Mouse (Mus musculus) layer of hippocampus, adult 8-10 months (tissue): ENCODE results near the gene Atp5l. TPM values are rescaled to one million over a fixed set of nuclear protein-coding genes. Genes with fewer than 3 reads are reported as not detected.

Experiments used
- DNase-seq, 2 experiments: peaks; one replicate each; pipeline ENCODE4 v3.0.0; 2022; ENCODE audit warnings: low spot score in 2 of 2
- total RNA-seq, 4 experiments: library from RNA; stranded (reverse); gene quantifications; 2 replicates each; pipeline ENCODE4 v1.2.4; 2022

Atp5l gene
- total RNA-seq, 4 experiments from 2014 or later = 246 to 356 (median 299) TPM

- DNase-seq = no peak
Measured at GRCm38 (mm10) chr9:44897024-44897423, 23.5 kb downstream of the Atp5l start.

GRCm38 (mm10) chr9:44892664-44893063, 27.9 kb downstream of the Atp5l start:
- no peak for DNase-seq

- no peak for DNase-seq
Measured at GRCm38 (mm10) chr9:44891210-44891609, 29.3 kb downstream of the Atp5l start.

DNA sequence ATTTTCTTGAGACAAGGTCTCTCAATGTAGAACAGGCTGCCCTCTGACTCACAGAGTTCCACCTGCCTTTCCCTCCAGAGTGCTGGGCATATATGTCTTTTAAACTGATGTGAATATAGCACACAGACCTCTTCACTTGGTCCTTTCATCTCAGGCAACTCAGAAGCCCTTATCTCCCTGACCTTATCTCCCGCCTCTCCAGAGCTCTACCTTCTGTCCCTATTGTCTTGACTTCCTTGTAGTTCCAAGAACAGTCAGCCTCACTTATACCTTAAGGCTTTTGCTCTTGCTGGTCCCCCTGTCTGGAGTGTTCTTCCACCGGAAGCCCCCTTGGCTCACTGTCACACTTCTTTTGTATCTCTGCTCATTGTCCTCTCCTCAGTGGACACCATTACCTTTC, 30.4 kb downstream of the Atp5l start:
- DNase-seq = no peak

DNA sequence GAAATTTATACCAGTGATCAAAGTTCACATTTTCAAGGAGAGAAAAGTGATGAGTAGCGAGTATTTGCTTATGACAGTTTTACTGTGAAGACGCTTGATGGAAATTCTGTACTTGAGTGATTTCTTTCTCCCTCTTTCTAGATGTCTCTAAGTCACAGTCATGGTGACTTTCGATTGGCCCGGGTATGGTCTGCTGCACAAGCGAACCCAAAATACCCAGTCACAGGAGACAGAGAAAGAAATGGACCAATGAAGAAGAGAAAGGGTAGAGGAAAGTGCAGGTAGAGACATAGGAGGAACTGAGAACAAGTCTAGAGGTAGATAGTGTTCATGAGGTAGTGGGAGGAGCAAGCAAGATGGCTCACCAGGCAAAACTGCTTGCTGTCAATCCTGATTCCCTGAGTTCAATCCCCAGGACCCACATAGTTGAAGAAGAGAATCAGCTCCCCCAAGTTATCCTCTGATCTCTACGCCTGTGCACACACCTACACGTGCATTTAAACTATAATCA, 32.4 kb downstream of the Atp5l start:
- no peak for DNase-seq

- DNase-seq = peak; percentile 70 to 76
Measured at GRCm38 (mm10) chr9:44882981-44883569, 37.5 kb downstream of the Atp5l start.

DNA sequence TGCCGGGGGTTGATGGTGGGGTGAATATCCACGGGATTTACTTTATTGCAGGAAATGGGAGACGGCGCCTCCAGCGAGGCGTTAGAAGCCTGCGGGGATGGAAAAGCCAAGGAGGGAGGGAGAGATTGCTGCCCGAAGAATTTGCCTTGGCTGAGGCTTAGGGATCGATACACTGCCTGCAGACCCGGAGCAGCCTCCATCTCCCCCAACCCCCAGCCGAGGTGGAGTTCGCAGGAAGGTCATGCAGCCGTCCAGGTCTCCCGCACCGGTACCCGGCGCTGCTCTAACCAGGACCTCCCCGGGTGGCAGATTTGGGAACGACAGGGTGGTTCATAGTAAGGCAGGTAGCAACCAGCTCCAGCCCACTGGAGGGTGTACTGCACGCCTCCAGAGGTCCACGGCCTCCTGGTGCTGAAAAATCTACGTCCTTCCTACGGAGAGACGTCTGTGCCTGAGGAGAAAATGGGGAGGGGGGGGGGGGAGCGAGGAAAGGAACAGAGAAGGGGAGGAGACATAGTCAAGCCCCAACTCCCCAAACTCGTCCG, 38.0 kb downstream of the Atp5l start:
- DNase-seq = peak in 1 of 2 experiments; percentile 37

GRCm38 (mm10) chr9:44881941-44882435, 38.6 kb downstream of the Atp5l start:
- peak; percentile 72 for DNase-seq

DNA sequence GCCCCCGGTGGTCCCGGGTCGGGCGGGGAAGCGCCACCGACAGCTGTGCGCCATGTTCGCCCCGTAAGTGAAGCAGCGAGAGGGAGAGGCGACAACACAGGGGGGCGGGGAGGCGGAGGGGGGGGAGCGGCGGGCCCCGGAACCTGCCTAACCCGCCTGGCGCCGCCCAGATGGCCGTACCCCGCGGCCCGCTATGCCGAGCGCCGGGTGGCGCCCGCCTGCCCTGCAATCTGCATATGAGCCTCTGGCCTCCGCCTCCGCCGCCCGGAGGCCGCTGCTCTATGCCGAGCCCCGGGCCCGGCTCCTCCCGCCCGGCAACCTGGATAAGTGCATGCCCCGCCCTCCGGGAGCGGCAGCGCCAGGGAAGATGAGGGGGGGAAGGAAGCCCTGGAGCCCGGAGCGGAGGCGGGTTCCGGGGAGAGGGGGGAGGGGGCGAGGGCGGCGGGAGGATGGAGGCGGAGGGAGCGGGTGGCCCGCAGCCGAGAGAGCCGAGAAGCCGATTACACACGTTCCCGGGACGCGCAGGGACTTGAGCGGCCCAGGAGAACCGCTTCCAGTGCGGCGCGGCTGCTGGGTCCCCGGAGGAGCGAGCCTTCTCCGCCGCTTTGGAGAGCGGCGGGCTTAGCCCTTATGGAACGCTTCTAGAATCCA, 39.2 kb downstream of the Atp5l start, which contains the start of gene Kmt2a:
Gene Kmt2a (minus strand): TSS at position 76 of the 651 bp plus-strand sequence.
- peak; percentile 94 to 99 for DNase-seq

DNA sequence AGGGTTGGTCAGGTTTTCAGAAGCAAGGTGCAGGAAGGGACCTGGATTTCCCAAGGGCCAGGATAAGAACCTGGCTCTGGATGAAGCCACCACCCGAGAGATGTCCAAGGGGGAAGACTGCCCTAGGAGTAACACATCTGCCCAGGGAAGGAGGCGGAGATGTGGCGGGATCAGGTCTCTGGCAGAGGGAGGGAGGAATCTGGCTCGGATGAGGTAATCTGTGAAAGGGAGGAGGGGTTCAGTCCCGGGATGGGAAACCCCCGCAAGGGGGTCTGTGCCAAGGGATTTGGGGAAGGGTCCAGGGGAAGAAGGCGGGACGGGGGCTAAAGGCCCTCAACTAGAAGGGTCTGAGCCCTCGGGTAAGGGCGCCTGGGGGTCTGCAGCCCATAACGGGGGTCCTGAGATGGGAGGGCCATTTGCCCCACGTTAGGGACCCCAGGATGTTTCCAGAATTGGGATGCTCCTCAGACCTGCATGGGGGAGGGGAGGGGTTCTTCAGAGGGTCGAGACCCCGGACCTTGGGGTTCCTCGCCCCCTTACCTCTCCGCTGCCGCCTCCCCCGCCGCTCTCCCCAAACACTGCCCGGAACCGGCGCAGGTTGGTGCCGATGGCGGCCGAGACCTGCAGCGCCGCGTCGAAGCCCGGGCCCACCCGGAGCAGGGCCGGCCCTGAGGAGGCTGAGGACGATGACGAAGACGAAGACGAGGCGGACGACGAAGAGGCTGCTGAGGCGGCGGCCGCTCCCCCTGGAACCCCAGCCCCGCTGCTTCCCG, 40.0 kb downstream of the Atp5l start:
- DNase-seq = peak in 1 of 2 experiments; percentile 37

DNA sequence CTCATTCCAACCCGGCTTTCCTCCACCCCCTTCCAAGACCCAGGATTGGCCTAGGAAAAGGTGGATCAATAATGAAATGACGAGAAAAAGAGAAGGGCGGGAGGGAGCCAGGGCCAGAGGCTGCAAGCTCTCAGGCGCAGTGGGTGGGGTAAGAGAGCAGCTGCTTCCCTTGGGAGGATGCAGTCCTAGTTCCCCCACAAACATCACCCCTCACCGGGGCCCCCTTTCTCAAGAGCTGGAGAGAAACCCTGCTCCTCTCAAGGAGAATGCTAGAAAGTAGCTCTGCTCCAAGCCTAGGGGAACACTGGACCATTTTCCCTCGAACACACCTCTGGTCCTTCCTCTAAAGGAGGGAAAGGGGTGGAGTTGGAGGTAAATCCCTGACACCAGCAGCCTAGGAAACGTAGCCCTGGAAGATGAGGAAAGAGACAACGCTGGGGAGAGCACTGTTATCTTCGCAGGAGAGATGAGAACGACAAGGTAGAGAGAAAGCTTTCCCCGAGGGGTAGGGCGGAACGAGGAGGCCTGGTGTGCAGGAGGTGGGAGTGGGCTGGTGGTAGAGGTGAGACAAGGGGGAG, 40.8 kb downstream of the Atp5l start:
- no peak for DNase-seq

DNA sequence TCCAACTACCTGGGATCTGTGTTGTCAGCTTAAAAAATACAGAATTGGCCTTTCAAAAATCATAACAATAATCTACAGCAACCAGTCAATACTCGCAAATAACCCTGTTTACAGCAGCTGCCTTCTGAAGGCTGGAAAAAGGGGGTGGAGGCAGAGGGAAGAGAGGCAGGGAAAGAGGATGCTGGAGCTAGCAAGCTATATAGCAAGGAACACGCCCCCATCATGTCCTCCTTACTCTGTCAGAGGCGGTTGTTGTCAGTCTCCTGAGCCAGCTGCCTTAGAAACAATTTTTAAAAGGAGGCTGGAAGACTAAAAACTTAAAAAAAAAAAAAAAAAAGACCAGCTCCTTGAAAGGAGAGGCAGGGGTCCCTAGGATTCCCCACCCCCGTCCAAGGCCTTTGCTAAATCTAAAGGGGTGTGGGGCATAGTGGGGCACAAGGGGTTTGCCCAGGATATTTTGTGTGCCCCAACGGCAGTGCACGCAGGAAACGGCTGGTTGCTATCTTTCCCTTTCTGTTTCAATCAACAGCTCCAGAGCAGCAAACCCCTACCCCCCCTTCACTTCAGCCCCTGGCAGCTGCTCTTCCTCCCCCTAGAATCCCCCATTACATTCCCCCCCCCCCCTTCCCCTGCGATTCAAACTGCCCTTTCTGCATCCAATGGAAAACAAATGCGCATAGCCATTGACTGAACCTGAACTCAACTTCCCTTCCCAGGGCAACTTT, 41.6 kb downstream of the Atp5l start:
- DNase-seq = no peak

DNA sequence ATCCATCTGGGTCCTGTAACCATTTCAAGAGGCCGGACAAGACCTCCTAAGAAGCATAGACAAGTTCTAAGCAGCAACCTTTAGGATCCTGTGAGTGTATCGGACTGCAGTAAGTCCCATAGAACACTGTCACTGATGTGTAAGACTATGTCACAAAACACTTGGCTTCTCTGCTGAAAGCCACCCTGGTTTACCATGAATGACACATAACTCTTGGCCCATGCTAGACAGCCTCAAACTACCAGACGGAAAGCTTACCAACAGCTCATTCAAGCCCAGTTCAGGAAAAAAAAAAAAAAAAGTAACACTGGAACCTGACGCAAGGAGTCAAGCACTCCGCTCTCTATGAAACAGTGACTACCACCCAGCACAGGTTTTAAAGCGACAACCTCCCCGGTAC, 42.9 kb downstream of the Atp5l start:
- no peak for DNase-seq

GRCm38 (mm10) chr9:44875476-44875875, 45.1 kb downstream of the Atp5l start:
- DNase-seq = peak; percentile 48

DNA sequence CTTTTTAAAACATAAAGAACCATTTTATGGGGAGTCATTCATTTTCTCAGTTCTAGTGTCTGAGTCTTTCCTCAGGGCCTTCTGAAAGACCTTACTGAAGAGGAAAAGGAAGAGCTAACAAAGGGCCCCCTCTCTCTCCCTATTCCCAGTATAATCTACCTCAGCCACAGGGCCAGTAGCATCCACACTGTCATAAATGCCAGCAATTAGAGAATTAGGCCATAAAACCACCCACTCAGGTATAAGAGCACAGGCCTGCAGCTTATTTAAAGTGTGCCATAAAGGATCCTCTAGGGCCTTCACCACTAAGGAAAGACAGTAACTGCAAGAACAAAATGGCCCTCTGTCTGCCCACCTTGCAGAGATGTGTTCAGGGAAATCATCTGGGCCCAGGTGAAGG, 46.3 kb downstream of the Atp5l start:
- DNase-seq = no peak

DNA sequence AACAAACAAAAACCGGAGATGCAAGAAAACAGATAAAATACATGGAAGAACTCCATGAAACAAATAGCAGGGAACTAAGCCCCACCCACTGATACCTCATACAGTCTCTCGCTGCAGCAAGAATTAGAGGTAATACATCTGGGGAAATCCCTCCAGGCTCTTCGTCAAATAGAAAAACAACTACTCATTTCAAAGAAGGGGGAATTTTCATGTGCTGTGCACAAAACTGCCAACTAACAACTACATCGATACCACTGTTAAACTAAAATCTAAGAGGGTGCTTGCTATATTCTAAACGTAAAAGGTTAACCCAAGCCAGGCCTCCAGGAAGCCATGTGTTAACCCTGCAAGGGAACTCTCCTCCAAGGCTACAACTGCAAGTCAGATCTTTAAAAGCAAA, 46.9 kb downstream of the Atp5l start:
- no peak for DNase-seq

DNA sequence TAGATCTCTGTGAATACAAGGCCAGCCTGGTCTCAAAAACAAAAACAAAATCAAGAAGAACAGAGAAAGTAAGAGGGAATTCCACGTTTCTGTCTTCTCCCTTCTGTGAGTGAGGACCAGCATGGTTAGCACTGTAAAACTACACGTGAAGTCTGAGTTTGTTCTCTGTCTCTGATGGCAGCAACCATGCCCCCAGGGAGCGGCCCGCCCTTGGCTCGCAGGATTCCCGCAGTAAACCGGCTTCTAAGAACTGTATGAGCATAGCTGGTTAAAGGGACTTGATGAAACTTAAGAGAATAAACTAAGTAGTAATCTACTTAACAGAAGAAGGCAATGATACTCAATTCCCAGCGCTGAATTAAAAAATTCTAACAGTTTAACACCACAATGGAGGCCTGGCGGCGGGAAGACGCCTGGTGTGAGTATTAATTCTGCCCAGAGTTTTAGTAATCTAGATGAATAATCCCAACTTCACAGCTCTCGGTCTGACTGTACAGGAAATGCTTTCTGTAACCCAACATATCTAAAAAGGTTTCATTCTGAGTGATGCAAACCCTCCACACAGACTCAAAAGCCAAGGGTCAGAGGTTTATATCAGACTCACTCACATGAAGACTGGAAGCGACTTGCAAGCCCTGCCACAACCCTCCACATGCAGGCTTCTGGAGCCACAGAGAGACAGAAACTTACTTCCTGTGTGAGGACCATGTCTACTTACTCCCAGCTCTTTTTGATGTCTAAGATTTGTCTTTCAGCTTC, 52.0 kb downstream of the Atp5l start:
- no peak for DNase-seq

DNA sequence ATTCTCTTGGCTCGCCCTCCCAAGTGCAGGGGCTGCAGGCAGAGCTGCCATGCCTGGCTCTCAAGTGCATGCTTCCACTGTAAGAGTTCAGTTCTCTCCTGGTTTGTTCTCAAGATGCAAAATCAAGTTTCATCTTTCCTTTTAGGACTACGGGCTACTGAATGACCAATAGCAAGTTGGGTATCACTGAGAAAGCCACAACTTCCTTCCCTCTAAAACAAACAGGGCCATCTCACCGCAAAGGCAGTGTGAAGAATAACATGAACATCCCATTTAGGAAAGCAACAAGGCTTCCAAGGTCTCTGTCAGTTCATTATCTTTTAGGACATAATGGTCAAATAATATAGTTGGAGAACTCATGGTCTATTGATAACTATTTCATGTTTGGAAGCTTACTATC, 52.9 kb downstream of the Atp5l start:
- no peak for DNase-seq

GRCm38 (mm10) chr9:44866501-44867240, 53.9 kb downstream of the Atp5l start:
- no peak for DNase-seq
